Mouse (Mus musculus) heart, postnatal 10 days (tissue): ENCODE results near the gene Gpatch11. TPM values are rescaled to one million over a fixed set of nuclear protein-coding genes. Genes with fewer than 3 reads are reported as not detected.

Experiments used
- DNase-seq, 2 experiments: peaks; one replicate each; pipeline ENCODE4 v3.0.0; 2021
- intact Hi-C: fragments of 180-260 bp; cut with DNase I; formaldehyde crosslinking; loops from one replicate; pipeline ENCODE4 v1.15.1; 2025
- total RNA-seq, 2 experiments: library from RNA; stranded (reverse); gene quantifications; 2 replicates each; pipeline ENCODE4 v1.2.3; 2021

Gpatch11 gene
- total RNA-seq, 2 experiments from 2014 or later: 25.9 to 30.0 TPM

- intact Hi-C loops: no loop called here
- DNase-seq: no peak
Measured at GRCm38 (mm10) chr17:78891020-78891419, 55.7 kb downstream of the Gpatch11 start.

DNA sequence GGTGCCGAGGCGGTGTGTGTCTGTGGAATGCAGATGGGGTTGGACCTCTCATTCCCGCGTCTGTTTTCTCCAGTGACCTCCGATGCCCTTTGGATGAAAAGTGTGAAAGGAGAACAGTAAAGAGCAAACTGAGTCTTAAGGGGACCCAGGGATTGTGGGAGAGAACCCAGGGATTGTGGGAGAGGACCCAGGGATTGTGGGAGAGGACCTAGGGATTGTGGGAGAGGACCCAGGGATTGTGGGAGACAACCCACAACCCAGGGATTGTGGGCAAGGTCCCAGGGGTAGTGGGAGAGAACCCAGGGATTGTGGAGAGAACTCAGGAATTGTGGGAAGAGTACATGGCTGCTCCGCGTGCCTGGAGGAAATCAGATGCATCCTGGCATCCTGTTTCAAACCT lies 59.6 kb downstream of the Gpatch11 start:
- intact Hi-C loops: no loop called here
- DNase-seq: no peak

GRCm38 (mm10) chr17:78895394-78895793 lies 60.0 kb downstream of the Gpatch11 start:
- DNase-seq: peak; percentile 58 to 74
- intact Hi-C loops: no loop called here

Other genes starting within 250 kb of the Gpatch11 start
- gene Strn, start 98.4 kb upstream of the Gpatch11 start, total RNA-seq: 10 to 100 TPM; 40.1 to 42.4 TPM
- 10 to 100 TPM; 31.7 to 35.5 TPM for gene Heatr5b, start 203 bp upstream of the Gpatch11 start, total RNA-seq
- gene Eif2ak2, start 47.0 kb downstream of the Gpatch11 start, total RNA-seq: 10 to 100 TPM; 13.3 to 13.9 TPM
- not detected for gene Sult6b1, start 71.4 kb downstream of the Gpatch11 start, total RNA-seq
- 10 to 100 TPM; 41.6 to 52.5 TPM for gene Cebpzos, start 80.9 kb downstream of the Gpatch11 start, total RNA-seq
- gene Cebpz, start 101.5 kb downstream of the Gpatch11 start, total RNA-seq: 10 to 100 TPM; 19.1 to 21.0 TPM
- 10 to 100 TPM; 51.6 to 53.1 TPM for gene Ndufaf7, start 101.6 kb downstream of the Gpatch11 start, total RNA-seq
- 10 to 100 TPM; 29.4 to 30.0 TPM for gene Prkd3, start 185.2 kb downstream of the Gpatch11 start, total RNA-seq
- 10 to 100 TPM; 13.7 to 15.9 TPM for gene Qpct, start 216.3 kb downstream of the Gpatch11 start, total RNA-seq